Mouse (Mus musculus) kidney, postnatal 0 days (tissue): ENCODE measurements around the gene Dhx16. TPM values are rescaled to one million over a fixed set of nuclear protein-coding genes. Genes with fewer than 3 reads are reported as not detected.
"Not testable (repeated sequence)": the region's sequence is repeated elsewhere in the genome, so short reads cannot be mapped to it uniquely, and the experiment has no call there.

Experiments used
- ATAC-seq: fragments of 200-750 bp; cut with Nextera tagmentation; replicated peaks from 2 replicates; pipeline ENCODE4 v1.8.0; 2017; ENCODE audit warnings: low read depth, moderate number of reproducible peaks, moderate TSS enrichment, moderate library complexity; ENCODE audit not compliant: low FRiP score
- DNase-seq: peaks from one replicate; pipeline ENCODE4 v3.0.0-alpha.2; 2016; ENCODE audit warnings: low spot score
- H3K27ac ChIP-seq: fragments of 300-500 bp; sonication (generic); 2 replicates; pipeline ENCODE4 v1.5.1; 2014; ENCODE audit warnings: mild to moderate bottlenecking
- H3K27me3 ChIP-seq: fragments of 300-500 bp; sonication (generic); 2 replicates; pipeline ENCODE4 v1.6.1; 2014; ENCODE audit warnings: low read length, mixed read lengths; ENCODE audit not compliant: insufficient read depth
- H3K36me3 ChIP-seq: fragments of 300-500 bp; sonication (generic); 2 replicates; pipeline ENCODE4 v1.6.1; 2014; ENCODE audit warnings: low read length, mixed read lengths; ENCODE audit not compliant: insufficient read depth
- H3K4me1 ChIP-seq: fragments of 300-500 bp; sonication (generic); replicated peaks from 2 replicates; pipeline ENCODE4 v1.6.1; 2014; ENCODE audit warnings: antibody characterized with exemption, low read length, mixed read lengths; ENCODE audit not compliant: insufficient read depth
- H3K4me2 ChIP-seq: fragments of 300-500 bp; sonication (generic); 2 replicates; pipeline ENCODE4 v1.6.1; 2014; ENCODE audit warnings: mild to moderate bottlenecking, low read length, moderate library complexity, mixed read lengths
- H3K4me3 ChIP-seq: fragments of 300-500 bp; sonication (generic); replicated peaks from 2 replicates; pipeline ENCODE4 v1.5.1; 2014; ENCODE audit warnings: low read depth, low read length
- H3K9ac ChIP-seq: fragments of 300-500 bp; sonication (generic); 2 replicates; pipeline ENCODE4 v1.6.1; 2014; ENCODE audit warnings: low read depth, low read length
- H3K9me3 ChIP-seq: fragments of 300-500 bp; sonication (generic); replicated peaks from 2 replicates; pipeline ENCODE4 v1.6.1; 2016; ENCODE audit warnings: low read length, inconsistent platforms, mixed read lengths
- CTCF ChIP-seq: IDR thresholded peaks from 2 replicates; pipeline ENCODE4 v1.5.1; 2016; ENCODE audit warnings: antibody characterized with exemption, low read depth, mild to moderate bottlenecking, moderate library complexity
- WGBS: fragments of 180-500 bp; shearing (Covaris S2); extraction: QIAGEN DNeasy Blood & Tissue Kit; methylation state at CpG from one replicate; pipeline ENCODE4 v1.1.7; 2014; 5-methylcytosine and 5-hydroxymethylcytosine counted together
- polyA plus RNA-seq: library from polyadenylated mRNA; unstranded; fragments of >200 nt; fragmentation: Nextera tagmentation; extraction: Ambion mirVana; gene quantifications from 2 replicates; pipeline ENCODE4 v1.2.1, GENCODE M21; 2015

Gene Dhx16
- polyA plus RNA-seq, 1 experiment from 2014 or later = 29.2 TPM

- peak overlapping the region; percentile 76 for H3K4me3 ChIP-seq
- H3K9me3 ChIP-seq = no peaks in the 10 kb centered on the region
- H3K27ac ChIP-seq = peak overlapping the region; percentile 47; the same call in 1 of the 2 replicates
- peaks cover 31% of the 10 kb centered on the region for H3K36me3 ChIP-seq
- no peaks in the 10 kb centered on the region for H3K27me3 ChIP-seq
- peak overlapping the region; percentile 1; the same call in 1 of the 2 replicates for H3K9ac ChIP-seq
- WGBS = 60% methylated on average over 26 of the region's 26 CpGs
- TF ChIP-seq CTCF = no peak
- H3K4me2 ChIP-seq = peak overlapping the region; percentile 83
- ATAC-seq (no peak), DNase-seq (no peak)
- peaks cover 13% of the 10 kb centered on the region for H3K4me1 ChIP-seq
Measured at GRCm38 (mm10) chr17:35835424-35836140, 44.0 kb upstream of the Dhx16 start.

DNA sequence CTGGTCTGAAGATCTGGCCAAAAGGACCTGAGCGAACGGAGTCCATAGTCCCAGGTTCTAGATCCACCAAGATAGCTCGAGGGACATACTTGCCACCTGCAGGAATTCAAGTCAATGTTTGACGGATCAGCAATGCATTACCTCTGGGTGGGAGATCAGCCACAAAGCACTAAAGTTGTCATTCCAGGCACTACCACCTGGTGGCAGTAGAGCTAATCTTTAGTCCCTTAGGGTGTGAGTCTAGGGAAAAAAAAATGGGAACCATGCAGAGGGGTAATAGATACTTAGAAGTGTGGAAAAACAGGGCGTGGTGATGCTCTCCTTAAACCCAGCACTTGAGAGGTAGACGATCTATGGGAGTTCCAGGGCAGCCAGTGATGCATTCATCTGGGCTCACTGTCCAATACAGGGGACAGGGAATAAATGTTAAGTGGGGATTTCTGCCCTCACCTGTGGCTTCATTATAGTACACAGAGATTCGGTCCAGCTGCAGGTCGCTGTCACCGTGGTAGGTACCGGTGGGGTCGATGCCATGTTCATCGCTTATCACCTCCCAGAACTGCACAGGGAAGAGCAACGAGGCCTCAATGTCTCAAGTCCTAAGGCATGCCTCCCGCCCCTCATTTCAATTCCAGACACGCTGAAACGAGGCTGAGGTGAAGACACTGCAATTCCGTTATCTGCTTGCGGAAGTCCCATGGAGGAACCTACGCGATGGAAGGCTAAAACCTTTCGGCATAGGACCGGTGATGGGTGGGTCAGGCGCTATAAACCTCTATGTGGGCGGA is 43.2 kb upstream of the Dhx16 start:
- ATAC-seq = peak; percentile 9
- Histone ChIP-seq H3K4me2 (peak overlapping the region; percentile 83), H3K4me3 (peak overlapping the region; percentile 76), H3K9ac (peak overlapping the region; percentile 78), H3K9me3 (no peaks in the 10 kb centered on the region), H3K4me1 (peaks cover 13% of the 10 kb centered on the region), H3K27me3 (no peaks in the 10 kb centered on the region), H3K36me3 (peaks cover 31% of the 10 kb centered on the region), H3K27ac (peak overlapping the region; percentile 88)
- peak; percentile 94 for TF ChIP-seq CTCF
- DNase-seq = peak; percentile 96
- WGBS = 5% methylated on average over 24 of the region's 24 CpGs

DNA sequence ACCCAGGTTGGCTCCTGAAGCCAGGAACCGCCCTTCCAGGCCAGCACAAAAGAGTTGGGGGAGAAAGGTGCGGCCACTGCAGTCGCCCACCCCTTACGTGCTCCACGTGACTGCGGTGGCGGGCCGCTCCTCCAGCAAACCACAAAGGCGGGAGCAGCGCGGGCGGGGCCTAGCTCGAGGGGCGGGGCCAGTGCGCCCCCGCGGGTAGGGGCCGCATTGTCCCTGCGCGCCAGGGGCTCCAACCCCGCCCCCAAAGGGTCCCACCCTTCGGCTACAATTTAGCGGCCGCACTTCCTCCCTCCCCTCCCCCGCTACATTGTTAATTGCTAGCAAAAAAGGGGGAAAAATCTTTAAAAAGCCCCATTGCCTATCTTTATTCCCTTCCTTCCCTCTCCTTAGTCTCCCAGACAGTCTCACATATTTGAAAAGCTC is 42.6 kb upstream of the Dhx16 start:
- H3K9ac ChIP-seq = peak overlapping the region; percentile 78
- under 1% methylated on average over 21 of the region's 25 CpGs for WGBS
- peak overlapping the region; percentile 76 for H3K4me3 ChIP-seq
- ATAC-seq (peak; percentile 2; the same call in 1 of the 2 replicates), DNase-seq (peak; percentile 93)
- H3K36me3 ChIP-seq = peaks cover 31% of the 10 kb centered on the region
- no peaks in the 10 kb centered on the region for H3K9me3 ChIP-seq
- peaks cover 13% of the 10 kb centered on the region for H3K4me1 ChIP-seq
- H3K4me2 ChIP-seq = peak overlapping the region; percentile 83
- TF ChIP-seq CTCF = no peak
- peak overlapping the region; percentile 88 for H3K27ac ChIP-seq
- H3K27me3 ChIP-seq = no peaks in the 10 kb centered on the region

DNA sequence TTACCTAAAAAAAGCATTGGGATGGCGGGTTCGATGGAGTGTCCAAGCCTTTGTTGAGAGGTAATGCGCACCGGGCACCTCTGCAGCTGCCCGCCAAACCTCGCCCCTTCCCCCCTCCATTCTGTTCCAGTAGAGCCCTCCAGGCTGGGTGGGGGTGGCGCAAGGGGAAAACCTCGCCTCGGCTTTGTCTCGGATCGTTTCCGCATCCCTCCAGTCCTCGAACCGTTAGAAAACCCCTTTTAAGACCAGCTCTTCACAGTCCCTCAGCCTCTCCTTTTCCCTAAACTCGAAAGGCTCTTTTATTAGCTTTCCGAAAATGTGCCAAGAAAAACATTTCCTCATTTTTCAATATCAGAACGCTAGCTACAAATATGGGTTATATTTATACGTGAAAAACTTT is 42.1 kb upstream of the Dhx16 start:
- peaks cover 13% of the 10 kb centered on the region for H3K4me1 ChIP-seq
- TF ChIP-seq CTCF = no peak
- ATAC-seq (no peak), DNase-seq (peak; percentile 79)
- peak overlapping the region; percentile 76 for H3K4me3 ChIP-seq
- peak overlapping the region; percentile 78 for H3K9ac ChIP-seq
- H3K27me3 ChIP-seq = no peaks in the 10 kb centered on the region
- 0% methylated on average over 18 of the region's 18 CpGs for WGBS
- H3K9me3 ChIP-seq = no peaks in the 10 kb centered on the region
- peak overlapping the region; percentile 83 for H3K4me2 ChIP-seq
- H3K36me3 ChIP-seq = peaks cover 28% of the 10 kb centered on the region
- H3K27ac ChIP-seq = peak overlapping the region; percentile 88

GRCm38 (mm10) chr17:35838122-35838544 is 41.5 kb upstream of the Dhx16 start, which contains the start of gene Tubb5:
TSS of gene Tubb5 (minus strand) at chr17:35838306.
- under 1% methylated on average over 29 of the region's 29 CpGs for WGBS
- Histone ChIP-seq H3K4me1 (peaks cover 13% of the 10 kb centered on the region), H3K4me2 (peak within 1 kb of the TSS; percentile 83), H3K27me3 (no peaks in the 10 kb centered on the region), H3K9ac (peak within 1 kb of the TSS; percentile 78), H3K4me3 (peak within 1 kb of the TSS; percentile 76), H3K9me3 (no peaks in the 10 kb centered on the region), H3K36me3 (peaks cover 27% of the 10 kb centered on the region), H3K27ac (peak within 1 kb of the TSS; percentile 88)
- DNase-seq = peak; percentile 99
- ATAC-seq = peak; percentile 72
- TF ChIP-seq CTCF = no peak

DNA sequence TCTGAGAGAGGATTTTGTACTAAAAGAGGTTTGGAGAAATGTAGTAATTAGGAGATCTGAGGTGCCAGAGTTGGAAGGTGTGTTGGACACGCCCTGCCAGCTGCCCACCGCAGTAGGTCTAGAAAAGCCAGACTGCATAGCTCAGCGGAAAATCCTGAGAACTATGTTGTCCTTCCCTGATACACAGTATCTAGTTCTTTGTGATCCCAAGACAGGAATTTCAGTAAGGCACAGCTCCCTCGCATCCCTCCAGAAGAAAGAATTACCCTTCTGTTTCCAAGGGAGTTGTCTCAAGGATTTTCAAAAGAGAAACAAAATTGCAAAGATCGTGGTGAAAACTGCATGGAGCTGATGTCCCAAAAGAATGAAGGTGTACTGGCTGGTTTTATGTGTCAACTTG is 41.0 kb upstream of the Dhx16 start:
- Histone ChIP-seq H3K27ac (peak overlapping the region; percentile 78; the same call in 1 of the 2 replicates), H3K36me3 (peaks cover 23% of the 10 kb centered on the region), H3K4me1 (peaks cover 13% of the 10 kb centered on the region), H3K4me2 (peak overlapping the region; percentile 83), H3K27me3 (no peaks in the 10 kb centered on the region), H3K9ac (peak overlapping the region; percentile 78; the same call in 1 of the 2 replicates), H3K4me3 (peak overlapping the region; percentile 76), H3K9me3 (no peaks in the 10 kb centered on the region)
- ATAC-seq (no peak), DNase-seq (no peak)
- 2% methylated on average over 5 of the region's 5 CpGs for WGBS
- no peak for TF ChIP-seq CTCF

GRCm38 (mm10) chr17:35839002-35839401 is 40.6 kb upstream of the Dhx16 start:
- Histone ChIP-seq H3K4me3 (peak overlapping the region; percentile 76; the same call in 1 of the 2 replicates), H3K9ac (0 out of 2 replicates have a peak overlapping the region, but pooled peaks have one; percentile 78), H3K4me2 (peak overlapping the region; percentile 83), H3K27ac (peak overlapping the region; percentile 78), H3K36me3 (peaks cover 18% of the 10 kb centered on the region), H3K4me1 (peaks cover 13% of the 10 kb centered on the region)
- H3K9me3 ChIP-seq, H3K27me3 ChIP-seq, ATAC-seq, DNase-seq: not testable (repeated sequence)
- 45% methylated on average over 3 of the region's 3 CpGs for WGBS
